Mouse (Mus musculus): Measurements from ENCODE around the gene Itpkb. TPM values are rescaled to one million over a fixed set of nuclear protein-coding genes. Genes with fewer than 3 reads are reported as not detected.

The Itpkb gene
- polyA plus RNA-seq, 1 experiment = 12.4 TPM

DNA sequence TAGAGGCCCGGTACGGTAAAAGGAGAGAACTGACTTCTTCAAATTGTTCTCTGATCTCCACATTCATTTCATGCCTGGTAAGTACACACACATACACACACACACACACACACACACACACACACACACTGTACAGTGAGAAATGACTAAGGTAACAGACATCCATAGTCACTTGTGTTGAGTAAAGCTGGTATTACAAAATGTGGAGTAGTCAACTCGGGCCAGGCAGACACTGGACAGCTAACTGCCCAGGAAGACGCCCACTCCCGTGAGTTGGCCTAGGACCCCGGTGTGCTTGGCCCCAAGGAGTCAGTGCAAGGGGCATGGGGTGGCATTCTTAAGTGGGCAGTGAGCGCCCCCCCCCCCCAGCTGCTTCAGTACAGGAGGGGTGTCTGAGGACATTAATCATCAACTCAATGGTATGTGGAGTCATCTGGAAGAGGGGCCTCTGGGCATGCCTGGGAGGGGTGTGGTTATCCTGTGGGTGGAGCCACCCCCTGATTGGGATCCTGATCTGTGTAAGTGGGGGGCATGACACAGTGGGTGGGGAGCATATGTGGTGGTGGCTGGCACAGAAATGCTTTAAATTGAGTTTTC lies 41.3 kb upstream of the Itpkb start:
- peaks cover 7% of the 10 kb centered on the region for H3K4me1 ChIP-seq (ENCODE audit: control insufficient read depth, insufficient read depth, low read length)
- no peak for TF ChIP-seq POLR2A (IDR thresholded peaks at IDR 0.05; ENCODE audit: insufficient read depth, low read length)
- no peak for TF ChIP-seq CTCF (IDR thresholded peaks at IDR 0.05; ENCODE audit: low read depth, low read length)
- TF ChIP-seq EP300 (IDR thresholded peaks at IDR 0.05; ENCODE audit: insufficient read depth, low read depth, low read length) = no peak
- no peak overlapping the region for H3K27ac ChIP-seq (ENCODE audit: insufficient read depth, low read length)
- no peak overlapping the region for H3K9ac ChIP-seq (ENCODE audit: low read depth, poor library complexity, severe bottlenecking)
- no peaks in the 10 kb centered on the region for H3K9me3 ChIP-seq (replicated peaks; ENCODE audit: control insufficient read depth, insufficient read depth, low read length, poor library complexity, severe bottlenecking)
- H3K27me3 ChIP-seq (ENCODE audit: control insufficient read depth, insufficient read depth, low read length, poor library complexity, severe bottlenecking) = no peaks in the 10 kb centered on the region
- no peak overlapping the region for H3K4me3 ChIP-seq (ENCODE audit: low read depth, low read length)
- no peaks in the 10 kb centered on the region for H3K36me3 ChIP-seq (ENCODE audit: control insufficient read depth, insufficient read depth, low read length, poor library complexity, severe bottlenecking)

DNA sequence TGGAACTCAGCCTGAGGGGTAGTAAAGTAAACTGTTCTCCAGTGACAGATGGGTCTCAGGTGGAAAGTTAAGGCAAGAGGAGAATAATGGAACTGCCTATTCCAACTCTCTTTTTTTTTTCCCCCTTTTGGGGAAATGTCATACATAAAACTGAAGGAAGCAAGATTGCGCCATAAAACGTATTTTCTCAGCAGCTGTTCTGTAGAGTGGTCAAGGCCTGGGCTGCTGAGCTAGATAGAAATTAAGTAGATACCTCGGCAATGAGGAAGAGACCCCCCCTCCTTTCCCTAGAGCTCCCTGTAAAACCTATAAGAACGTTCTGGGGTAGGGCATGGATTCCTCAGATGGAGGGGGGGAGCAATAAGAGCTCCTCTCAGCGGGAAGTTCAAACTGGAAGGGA lies 40.5 kb upstream of the Itpkb start:
- Histone ChIP-seq H3K9me3 (replicated peaks; ENCODE audit: control insufficient read depth, insufficient read depth, low read length, poor library complexity, severe bottlenecking) (no peaks in the 10 kb centered on the region), H3K36me3 (ENCODE audit: control insufficient read depth, insufficient read depth, low read length, poor library complexity, severe bottlenecking) (no peaks in the 10 kb centered on the region), H3K27me3 (ENCODE audit: control insufficient read depth, insufficient read depth, low read length, poor library complexity, severe bottlenecking) (no peaks in the 10 kb centered on the region), H3K4me3 (ENCODE audit: low read depth, low read length) (no peak overlapping the region), H3K27ac (ENCODE audit: insufficient read depth, low read length) (no peak overlapping the region), H3K9ac (ENCODE audit: low read depth, poor library complexity, severe bottlenecking) (no peak overlapping the region), H3K4me1 (ENCODE audit: control insufficient read depth, insufficient read depth, low read length) (peaks cover 6% of the 10 kb centered on the region)
- no peak for TF ChIP-seq POLR2A (IDR thresholded peaks at IDR 0.05; ENCODE audit: insufficient read depth, low read length)
- no peak for TF ChIP-seq EP300 (IDR thresholded peaks at IDR 0.05; ENCODE audit: insufficient read depth, low read depth, low read length)
- TF ChIP-seq CTCF (IDR thresholded peaks at IDR 0.05; ENCODE audit: low read depth, low read length) = no peak

DNA sequence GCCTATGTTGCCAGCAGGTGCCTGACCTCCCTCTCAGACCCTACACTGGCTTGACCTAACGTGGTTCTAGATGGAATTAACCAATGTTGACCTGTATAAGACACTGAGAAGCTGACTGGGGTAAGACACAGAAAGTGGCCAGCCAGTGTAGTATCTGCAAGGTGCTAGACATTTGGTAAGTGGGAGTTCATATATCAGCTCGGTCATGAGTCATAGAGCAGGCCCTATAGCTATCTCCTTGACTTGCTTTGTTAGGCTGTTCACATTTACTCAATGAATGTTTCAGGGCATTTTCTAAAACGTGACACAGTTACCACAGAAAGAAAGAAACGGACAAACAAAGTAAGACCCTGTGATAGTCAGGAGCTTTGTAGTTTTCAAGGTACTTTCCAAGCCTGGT lies 39.9 kb upstream of the Itpkb start:
- Histone ChIP-seq H3K4me3 (ENCODE audit: low read depth, low read length) (no peak overlapping the region), H3K9ac (ENCODE audit: low read depth, poor library complexity, severe bottlenecking) (no peak overlapping the region), H3K4me1 (ENCODE audit: control insufficient read depth, insufficient read depth, low read length) (peaks cover 6% of the 10 kb centered on the region), H3K27ac (ENCODE audit: insufficient read depth, low read length) (no peak overlapping the region), H3K36me3 (ENCODE audit: control insufficient read depth, insufficient read depth, low read length, poor library complexity, severe bottlenecking) (no peaks in the 10 kb centered on the region), H3K27me3 (ENCODE audit: control insufficient read depth, insufficient read depth, low read length, poor library complexity, severe bottlenecking) (no peaks in the 10 kb centered on the region), H3K9me3 (replicated peaks; ENCODE audit: control insufficient read depth, insufficient read depth, low read length, poor library complexity, severe bottlenecking) (no peaks in the 10 kb centered on the region)
- TF ChIP-seq EP300 (IDR thresholded peaks at IDR 0.05; ENCODE audit: insufficient read depth, low read depth, low read length) (no peak), CTCF (IDR thresholded peaks at IDR 0.05; ENCODE audit: low read depth, low read length) (no peak), POLR2A (IDR thresholded peaks at IDR 0.05; ENCODE audit: insufficient read depth, low read length) (no peak)

- Histone ChIP-seq H3K9me3 (replicated peaks; ENCODE audit: control insufficient read depth, insufficient read depth, low read length, poor library complexity, severe bottlenecking) (no peaks in the 10 kb centered on the region), H3K4me1 (ENCODE audit: control insufficient read depth, insufficient read depth, low read length) (peaks cover 3% of the 10 kb centered on the region), H3K27me3 (ENCODE audit: control insufficient read depth, insufficient read depth, low read length, poor library complexity, severe bottlenecking) (no peaks in the 10 kb centered on the region), H3K9ac (ENCODE audit: low read depth, poor library complexity, severe bottlenecking) (no peak overlapping the region), H3K36me3 (ENCODE audit: control insufficient read depth, insufficient read depth, low read length, poor library complexity, severe bottlenecking) (no peaks in the 10 kb centered on the region), H3K4me3 (ENCODE audit: low read depth, low read length) (no peak overlapping the region), H3K27ac (ENCODE audit: insufficient read depth, low read length) (no peak overlapping the region)
- no peak for TF ChIP-seq POLR2A (IDR thresholded peaks at IDR 0.05; ENCODE audit: insufficient read depth, low read length)
- TF ChIP-seq EP300 (IDR thresholded peaks at IDR 0.05; ENCODE audit: insufficient read depth, low read depth, low read length) = no peak
- TF ChIP-seq CTCF (IDR thresholded peaks at IDR 0.05; ENCODE audit: low read depth, low read length) = no peak
Measured at GRCm38 (mm10) chr1:180296088-180296487, 34.2 kb upstream of the Itpkb start.

- no peaks in the 10 kb centered on the region for H3K27me3 ChIP-seq (ENCODE audit: control insufficient read depth, insufficient read depth, low read length, poor library complexity, severe bottlenecking)
- H3K4me1 ChIP-seq (ENCODE audit: control insufficient read depth, insufficient read depth, low read length) = peaks cover 3% of the 10 kb centered on the region
- H3K4me3 ChIP-seq (ENCODE audit: low read depth, low read length) = no peak overlapping the region
- TF ChIP-seq CTCF (IDR thresholded peaks at IDR 0.05; ENCODE audit: low read depth, low read length) (no peak), EP300 (IDR thresholded peaks at IDR 0.05; ENCODE audit: insufficient read depth, low read depth, low read length) (no peak), POLR2A (IDR thresholded peaks at IDR 0.05; ENCODE audit: insufficient read depth, low read length) (no peak)
- H3K36me3 ChIP-seq (ENCODE audit: control insufficient read depth, insufficient read depth, low read length, poor library complexity, severe bottlenecking) = no peaks in the 10 kb centered on the region
- H3K9ac ChIP-seq (ENCODE audit: low read depth, poor library complexity, severe bottlenecking) = no peak overlapping the region
- no peak overlapping the region for H3K27ac ChIP-seq (ENCODE audit: insufficient read depth, low read length)
- H3K9me3 ChIP-seq (replicated peaks; ENCODE audit: control insufficient read depth, insufficient read depth, low read length, poor library complexity, severe bottlenecking) = no peaks in the 10 kb centered on the region
Measured at GRCm38 (mm10) chr1:180299697-180300096, 30.6 kb upstream of the Itpkb start.

DNA sequence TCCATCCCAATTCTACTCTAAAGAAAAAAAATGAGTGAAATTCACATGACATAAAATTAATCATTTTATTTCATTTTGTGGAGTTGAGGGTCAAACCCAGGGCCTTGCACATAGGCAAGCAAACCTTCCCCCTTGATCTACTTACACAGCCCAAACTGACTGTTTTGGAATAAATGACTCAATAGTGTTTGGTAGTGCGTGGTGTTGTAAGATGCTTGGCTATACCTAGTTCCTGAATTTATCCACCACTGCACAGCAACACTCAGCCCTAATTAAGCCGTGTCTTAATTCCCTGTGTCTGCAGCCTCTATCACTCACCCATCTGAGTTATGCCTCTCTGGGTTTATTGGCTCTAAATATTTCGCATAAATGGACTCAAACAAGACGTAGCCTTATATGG lies 30.0 kb upstream of the Itpkb start:
- no peaks in the 10 kb centered on the region for H3K27me3 ChIP-seq (ENCODE audit: control insufficient read depth, insufficient read depth, low read length, poor library complexity, severe bottlenecking)
- no peak overlapping the region for H3K27ac ChIP-seq (ENCODE audit: insufficient read depth, low read length)
- no peak overlapping the region for H3K9ac ChIP-seq (ENCODE audit: low read depth, poor library complexity, severe bottlenecking)
- H3K4me3 ChIP-seq (ENCODE audit: low read depth, low read length) = no peak overlapping the region
- H3K9me3 ChIP-seq (replicated peaks; ENCODE audit: control insufficient read depth, insufficient read depth, low read length, poor library complexity, severe bottlenecking) = no peaks in the 10 kb centered on the region
- H3K4me1 ChIP-seq (ENCODE audit: control insufficient read depth, insufficient read depth, low read length) = peaks cover 3% of the 10 kb centered on the region
- no peaks in the 10 kb centered on the region for H3K36me3 ChIP-seq (ENCODE audit: control insufficient read depth, insufficient read depth, low read length, poor library complexity, severe bottlenecking)
- TF ChIP-seq POLR2A (IDR thresholded peaks at IDR 0.05; ENCODE audit: insufficient read depth, low read length) (no peak), EP300 (IDR thresholded peaks at IDR 0.05; ENCODE audit: insufficient read depth, low read depth, low read length) (no peak), CTCF (IDR thresholded peaks at IDR 0.05; ENCODE audit: low read depth, low read length) (no peak)
